Mouse (Mus musculus): ENCODE results near the gene Vmn2r79. TPM values are rescaled to one million over a fixed set of nuclear protein-coding genes. Genes with fewer than 3 reads are reported as not detected.

Vmn2r79 gene
- total and polyA plus RNA-seq, 3 experiments = not detected

DNA sequence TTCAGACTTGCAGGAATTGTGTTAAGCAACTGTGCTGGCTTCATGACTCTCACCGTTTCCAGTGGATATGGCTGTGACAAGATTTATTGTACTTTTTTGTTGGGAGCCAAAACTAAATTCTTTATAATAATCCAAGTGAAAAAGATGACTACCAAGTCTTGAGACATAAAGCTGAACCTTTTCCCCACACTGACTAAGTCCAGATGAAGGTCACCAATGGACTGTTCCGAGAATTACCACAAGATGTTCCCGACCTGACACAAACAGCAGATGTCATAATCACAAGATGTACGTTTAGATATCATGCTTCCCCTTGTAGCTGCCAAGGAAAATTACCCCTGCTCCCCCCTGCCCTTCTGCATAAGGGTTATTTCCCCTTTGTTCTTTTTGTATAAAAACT lies 67.7 kb downstream of the Vmn2r79 start:
- Histone ChIP-seq H3K9ac (ENCODE audit: control insufficient read depth, low read depth, low read length, poor library complexity, severe bottlenecking) (no peak overlapping the region), H3K27me3 (ENCODE audit: control insufficient read depth in 1 of 2, insufficient read depth in 2 of 2, low read length in 2 of 2) (no peaks in the 10 kb centered on the region), H3K36me3 (ENCODE audit: control insufficient read depth in 1 of 2, insufficient read depth in 2 of 2, low read length in 2 of 2) (no peaks in the 10 kb centered on the region), H3K4me3 (ENCODE audit: control insufficient read depth in 1 of 2, insufficient read depth in 1 of 2, low read depth in 2 of 2, low read length in 2 of 2) (no peak overlapping the region), H3K9me3 (replicated peaks; ENCODE audit: insufficient read depth, low read length) (no peaks in the 10 kb centered on the region), H3K79me2 (ENCODE audit: control insufficient read depth, insufficient read depth, low read length, poor library complexity) (no peaks in the 10 kb centered on the region), H3K27ac (ENCODE audit: control insufficient read depth, low read depth, low read length) (no peak overlapping the region), H3K4me1 (ENCODE audit: control insufficient read depth in 1 of 2, insufficient read depth in 2 of 2, low read length in 2 of 2) (no peaks in the 10 kb centered on the region)
- no peak for TF ChIP-seq JUND (IDR thresholded peaks at IDR 0.05; ENCODE audit: low read depth, low read length)
- no peak for TF ChIP-seq KAT2A (conservative IDR thresholded peaks at IDR 0.05; ENCODE audit: low read depth, low read length)
- no peak for TF ChIP-seq SIN3A (IDR thresholded peaks at IDR 0.05; ENCODE audit: low read length)
- TF ChIP-seq MAFK (IDR thresholded peaks at IDR 0.05; ENCODE audit: borderline replicate concordance, low read depth, low read length) = no peak
- DNase-seq (ENCODE audit: low read depth, low spot score) = no peak

Other genes with a start within 250 kb of the Vmn2r79 start
- gene Folh1, start 220.2 kb upstream of the Vmn2r79 start, total RNA-seq (2012; rRNA removed) = not detected in 2 replicates
- not detected for gene Folh1, start 220.2 kb upstream of the Vmn2r79 start, polyA plus RNA-seq (2012; ENCODE audit: insufficient read depth in 1 of 2, insufficient read length in 2 of 2, low read depth in 1 of 2, low replicate concordance in 2 of 2, missing spikeins in 1 of 2)
- gene Vmn2r77, start 201.1 kb upstream of the Vmn2r79 start, total RNA-seq (2012; rRNA removed) = not detected in 2 replicates
- gene Vmn2r77, start 201.1 kb upstream of the Vmn2r79 start, polyA plus RNA-seq (2012; ENCODE audit: insufficient read depth in 1 of 2, insufficient read length in 2 of 2, low read depth in 1 of 2, low replicate concordance in 2 of 2, missing spikeins in 1 of 2) = not detected
- gene Vmn2r78, start 81.0 kb upstream of the Vmn2r79 start, total RNA-seq (2012; rRNA removed) = not detected in 2 replicates
- not detected for gene Vmn2r78, start 81.0 kb upstream of the Vmn2r79 start, polyA plus RNA-seq (2012; ENCODE audit: insufficient read depth in 1 of 2, insufficient read length in 2 of 2, low read depth in 1 of 2, low replicate concordance in 2 of 2, missing spikeins in 1 of 2)
- gene Nox4, start 250.0 kb downstream of the Vmn2r79 start, total RNA-seq (2012; rRNA removed) = not detected in 2 replicates
- not detected for gene Nox4, start 250.0 kb downstream of the Vmn2r79 start, polyA plus RNA-seq (2012; ENCODE audit: insufficient read depth in 1 of 2, insufficient read length in 2 of 2, low read depth in 1 of 2, low replicate concordance in 2 of 2, missing spikeins in 1 of 2)

Data from MEL (cell line).